Mouse (Mus musculus) liver, adult 2 months (tissue): ENCODE measurements around the gene Pnmal1. TPM values are rescaled to one million over a fixed set of nuclear protein-coding genes. Genes with fewer than 3 reads are reported as not detected.
A peak's percentile ranks its signal among the peaks of the same experiment; 100 is the strongest.

ENCODE experiments used
- DNase-seq: peaks from one replicate; pipeline ENCODE4 v3.0.0-alpha.2; 2011; ENCODE audit warnings: low read depth, low spot score; ENCODE audit errors: extremely low read depth
- H3K27ac ChIP-seq: fragments of 200-500 bp; replicated peaks from 2 replicates; pipeline ENCODE4 v1.5.1; 2012; ENCODE audit warnings: low read depth, mild to moderate bottlenecking, control low read depth, inconsistent platforms, low read length; ENCODE audit not compliant: insufficient read depth
- H3K27me3 ChIP-seq: fragments of 200-500 bp; 2 replicates; pipeline ENCODE4 v1.6.1; 2012; ENCODE audit warnings: mild to moderate bottlenecking, moderate library complexity, low read length, inconsistent platforms; ENCODE audit not compliant: control insufficient read depth, insufficient read depth
- H3K36me3 ChIP-seq: fragments of 200-500 bp; 2 replicates; pipeline ENCODE4 v1.6.1; 2012; ENCODE audit warnings: low read length, inconsistent platforms; ENCODE audit not compliant: control insufficient read depth, insufficient read depth
- H3K4me1 ChIP-seq: fragments of 200-500 bp; 2 replicates; pipeline ENCODE4 v1.6.1; 2011; ENCODE audit warnings: low read length; ENCODE audit not compliant: control insufficient read depth, insufficient read depth
- H3K4me3 ChIP-seq: fragments of 200-500 bp; 2 replicates; pipeline ENCODE4 v1.5.1; 2011; ENCODE audit warnings: low read depth, mild to moderate bottlenecking, control low read depth, low read length, moderate library complexity; ENCODE audit not compliant: insufficient read depth
- H3K79me2 ChIP-seq: fragments of 200-500 bp; 2 replicates; pipeline ENCODE4 v1.6.1; 2012; ENCODE audit warnings: inconsistent platforms, mild to moderate bottlenecking, low read length, moderate library complexity; ENCODE audit not compliant: control insufficient read depth, insufficient read depth
- H3K9ac ChIP-seq: fragments of 200-500 bp; 2 replicates; pipeline ENCODE4 v1.6.1; 2012; ENCODE audit warnings: low read depth, mild to moderate bottlenecking, control low read depth, inconsistent platforms, low read length
- CTCF ChIP-seq: fragments of 200-500 bp; IDR thresholded peaks from 2 replicates; pipeline ENCODE4 v1.5.1; 2011; ENCODE audit warnings: low read depth, low read length, control low read depth
- POLR2A ChIP-seq: fragments of 200-500 bp; IDR thresholded peaks from 2 replicates; pipeline ENCODE4 v1.6.1; 2011; ENCODE audit warnings: low read length, control low read depth; ENCODE audit not compliant: insufficient read depth; ENCODE audit errors: extremely low read depth
- WGBS: fragments of 180-500 bp; shearing (Covaris S2); methylation state at CpG from one replicate; pipeline ENCODE4 v1.1.7; 2018; 5-methylcytosine and 5-hydroxymethylcytosine counted together
- polyA plus RNA-seq: library from polyadenylated mRNA; depleted of rRNA; stranded (reverse); fragments of >200 nt; gene quantifications from 2 replicates; pipeline ENCODE4 v1.2.3, GENCODE M21; 2012
- total RNA-seq: library from RNA; depleted of rRNA; stranded (reverse); fragments of >200 nt; gene quantifications from 2 replicates; pipeline ENCODE4 v1.2.3, GENCODE M21; 2014

Gene Pnmal1
- total and polyA plus RNA-seq, 2 experiments: not detected

DNA sequence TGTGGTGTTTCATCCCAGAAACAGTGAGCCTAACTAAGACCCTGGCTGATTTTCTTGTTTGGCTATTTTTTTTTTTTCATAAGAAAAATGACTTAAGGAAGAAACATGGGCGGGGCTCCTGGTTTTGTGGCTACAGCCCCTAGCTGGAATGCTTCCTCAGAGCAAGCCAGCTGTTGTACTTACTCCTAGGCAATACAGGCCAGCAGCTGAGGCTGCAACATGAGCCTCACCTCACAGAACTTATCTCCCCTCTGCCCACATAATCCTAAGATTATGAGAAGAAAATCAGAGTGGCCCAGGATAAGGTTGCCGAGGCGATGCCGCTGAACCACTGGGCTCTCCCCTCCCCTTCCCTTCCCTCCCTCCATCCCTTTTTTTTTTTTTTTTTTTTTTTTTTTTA lies 3.8 kb upstream of the Pnmal1 start:
- H3K9ac ChIP-seq: no peak overlapping the region
- H3K27me3 ChIP-seq: no peaks in the 10 kb centered on the region
- no peaks in the 10 kb centered on the region for H3K36me3 ChIP-seq
- DNase-seq: no peak
- no peaks in the 10 kb centered on the region for H3K4me1 ChIP-seq
- no peak overlapping the region for H3K4me3 ChIP-seq
- H3K27ac ChIP-seq: no peak overlapping the region
- H3K79me2 ChIP-seq: no peaks in the 10 kb centered on the region
- TF ChIP-seq CTCF (no peak), POLR2A (no peak)
- WGBS: 83% methylated on average over 4 of the region's 4 CpGs

DNA sequence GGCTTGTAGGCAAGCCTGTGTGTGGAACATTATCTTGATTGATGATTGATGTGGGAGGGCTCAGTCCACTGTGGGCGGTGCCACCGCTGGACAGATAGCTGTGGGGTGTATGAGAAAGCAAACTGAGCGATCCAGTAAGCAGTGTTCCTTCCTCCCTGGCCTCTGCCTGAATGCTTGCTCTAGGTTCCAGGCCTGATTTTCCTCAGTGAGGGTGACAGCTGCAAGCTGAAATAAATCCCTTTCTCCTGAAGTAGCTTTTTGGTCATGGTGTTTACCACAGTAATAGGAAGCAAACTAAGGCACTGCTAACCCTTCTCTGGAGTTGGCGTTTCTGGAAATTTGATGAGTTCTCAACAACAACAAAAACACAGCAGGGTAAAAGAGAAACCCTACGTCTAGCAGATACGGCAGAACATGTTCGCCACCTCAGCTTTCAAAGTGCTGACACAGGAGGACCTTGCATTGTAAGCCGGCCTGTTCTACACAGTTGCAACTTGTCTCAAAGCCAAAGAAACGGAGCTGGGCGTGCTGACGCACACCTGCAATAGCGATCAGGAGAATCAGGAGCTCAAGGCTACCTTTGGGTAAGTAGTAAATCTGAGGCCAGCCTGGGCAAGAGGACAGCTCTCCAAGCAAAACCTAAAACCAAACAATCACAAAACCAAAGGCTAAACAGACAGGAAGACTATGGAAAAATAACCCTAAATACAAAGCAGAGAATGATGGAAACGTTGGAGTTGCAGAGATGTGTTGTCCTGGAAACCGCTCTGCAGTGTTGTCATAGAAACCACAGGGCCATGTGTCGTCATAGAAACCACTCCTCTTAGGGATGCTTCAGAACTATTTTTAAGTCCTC lies 2.8 kb upstream of the Pnmal1 start:
- H3K27me3 ChIP-seq: no peaks in the 10 kb centered on the region
- H3K4me3 ChIP-seq: no peak overlapping the region
- no peak overlapping the region for H3K27ac ChIP-seq
- WGBS: 79% methylated on average over 15 of the region's 15 CpGs
- H3K9ac ChIP-seq: no peak overlapping the region
- no peaks in the 10 kb centered on the region for H3K79me2 ChIP-seq
- no peaks in the 10 kb centered on the region for H3K4me1 ChIP-seq
- TF ChIP-seq CTCF (no peak), POLR2A (no peak)
- no peaks in the 10 kb centered on the region for H3K36me3 ChIP-seq
- no peak for DNase-seq

DNA sequence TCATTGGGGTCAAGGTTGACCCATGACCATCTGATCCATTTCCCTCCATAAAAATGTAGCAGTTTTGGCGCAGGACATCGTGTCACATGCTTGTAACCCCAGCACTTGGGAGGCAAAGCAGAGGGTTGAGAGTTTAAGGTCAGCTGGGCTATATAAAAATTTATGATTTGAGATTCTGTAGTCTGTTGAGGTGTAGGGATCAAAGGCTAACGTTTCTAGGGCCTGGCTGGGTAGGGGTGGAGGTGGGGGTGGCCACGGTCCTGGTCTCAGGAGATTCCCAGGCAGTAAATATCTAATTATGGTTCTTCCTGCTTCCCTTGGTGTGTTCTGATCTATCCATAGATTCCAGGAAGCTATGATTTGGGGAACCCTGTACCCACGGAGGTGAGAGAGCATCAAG lies 2.2 kb downstream of the Pnmal1 start:
- no peak for DNase-seq
- WGBS: 78% methylated on average over 5 of the region's 5 CpGs
- Histone ChIP-seq H3K27me3 (no peaks in the 10 kb centered on the region), H3K4me1 (no peaks in the 10 kb centered on the region), H3K27ac (no peak overlapping the region), H3K9ac (no peak overlapping the region), H3K4me3 (no peak overlapping the region), H3K36me3 (no peaks in the 10 kb centered on the region), H3K79me2 (no peaks in the 10 kb centered on the region)
- TF ChIP-seq CTCF: no peak
- TF ChIP-seq POLR2A: no peak

DNA sequence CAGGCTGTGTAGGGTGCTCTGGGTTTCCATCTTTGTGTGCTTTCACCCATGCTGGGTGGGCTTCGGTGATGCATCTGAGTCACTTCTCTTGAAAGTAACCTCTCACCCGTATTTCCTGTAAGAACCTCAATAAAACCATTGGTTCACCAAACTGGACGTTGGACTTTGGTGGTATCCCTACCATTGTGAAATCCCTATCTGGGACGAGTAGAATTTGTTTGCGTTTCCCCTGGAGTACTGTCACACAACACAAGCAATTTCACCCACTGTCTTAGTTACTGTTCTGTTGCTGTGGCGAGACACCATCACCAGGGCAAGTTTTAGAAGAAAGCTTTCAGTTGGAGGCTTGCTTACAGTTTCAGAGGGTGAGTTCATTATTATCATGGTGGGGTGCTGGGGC lies 8.9 kb downstream of the Pnmal1 start:
- DNase-seq: peak; percentile 93
- no peak overlapping the region for H3K4me3 ChIP-seq
- peak overlapping the region; percentile 90 for H3K27ac ChIP-seq
- TF ChIP-seq CTCF: no peak
- TF ChIP-seq POLR2A: no peak
- no peaks in the 10 kb centered on the region for H3K27me3 ChIP-seq
- H3K36me3 ChIP-seq: no peaks in the 10 kb centered on the region
- 31% methylated on average over 6 of the region's 6 CpGs for WGBS
- peaks cover 3% of the 10 kb centered on the region; the same call in 1 of the 2 replicates for H3K4me1 ChIP-seq
- H3K79me2 ChIP-seq: no peaks in the 10 kb centered on the region
- H3K9ac ChIP-seq: no peak overlapping the region; the same call in 1 of the 2 replicates

DNA sequence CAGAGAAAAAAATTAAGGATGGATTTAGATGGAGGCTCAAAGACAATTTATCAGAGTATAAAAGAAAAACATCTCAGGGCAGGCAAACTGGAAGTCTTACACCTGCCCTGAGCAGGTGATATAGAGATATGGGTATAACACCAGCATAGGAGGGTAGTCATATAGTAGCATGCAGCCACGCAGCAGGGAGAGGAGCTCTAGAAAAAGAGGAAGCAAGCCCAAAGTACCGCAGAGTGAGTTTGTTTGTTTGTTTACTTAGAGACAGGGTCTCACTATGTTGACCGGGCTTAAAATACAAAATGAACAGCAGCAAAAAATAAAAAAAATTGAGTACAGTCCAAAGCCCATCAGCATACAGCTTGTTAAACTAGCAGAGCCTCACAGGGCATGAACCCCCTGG lies 11.7 kb downstream of the Pnmal1 start:
- Histone ChIP-seq H3K27me3 (no peaks in the 10 kb centered on the region), H3K79me2 (no peaks in the 10 kb centered on the region), H3K9ac (no peak overlapping the region), H3K36me3 (no peaks in the 10 kb centered on the region), H3K27ac (no peak overlapping the region), H3K4me3 (no peak overlapping the region), H3K4me1 (peaks cover 3% of the 10 kb centered on the region; the same call in 1 of the 2 replicates)
- no peak for DNase-seq
- no peak for TF ChIP-seq CTCF
- no peak for TF ChIP-seq POLR2A
- 67% methylated on average over 3 of the region's 3 CpGs for WGBS

DNA sequence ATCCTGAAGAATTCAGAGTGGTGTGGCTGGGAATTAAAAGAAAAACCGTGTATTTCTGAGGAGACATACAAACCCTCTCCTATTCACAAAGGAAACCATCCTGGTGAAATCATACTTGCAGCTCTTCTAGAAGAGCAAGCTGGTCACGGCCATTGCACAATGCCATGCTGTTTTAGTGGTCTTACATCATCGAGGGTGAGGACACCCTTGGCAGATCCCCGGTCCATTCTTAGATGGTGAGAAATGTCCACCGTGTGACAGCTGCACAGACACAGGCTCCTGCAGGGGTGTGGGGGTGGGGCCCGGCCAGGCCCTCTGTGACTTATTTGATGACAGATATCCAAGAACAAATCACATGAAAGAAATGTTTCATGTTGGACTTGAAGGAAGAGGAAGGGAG lies 14.5 kb downstream of the Pnmal1 start:
- DNase-seq: no peak
- 36% methylated on average over 6 of the region's 6 CpGs for WGBS
- Histone ChIP-seq H3K27ac (no peak overlapping the region), H3K4me1 (peaks cover 2% of the 10 kb centered on the region; the same call in 1 of the 2 replicates), H3K79me2 (no peaks in the 10 kb centered on the region), H3K27me3 (no peaks in the 10 kb centered on the region), H3K36me3 (no peaks in the 10 kb centered on the region), H3K4me3 (no peak overlapping the region), H3K9ac (no peak overlapping the region)
- TF ChIP-seq POLR2A (no peak), CTCF (no peak)
